Mouse (Mus musculus): ENCODE results near the gene Atp10a. TPM values are rescaled to one million over a fixed set of nuclear protein-coding genes. Genes with fewer than 3 reads are reported as not detected.

The Atp10a gene
- polyA plus RNA-seq, 1 experiment from 2014 or later: 3.3 TPM

- H3K4me3 ChIP-seq: no peak overlapping the region
- H3K36me3 ChIP-seq: no peaks in the 10 kb centered on the region
- H3K4me1 ChIP-seq: no peaks in the 10 kb centered on the region
- no peaks in the 10 kb centered on the region for H3K27me3 ChIP-seq
- 70% methylated on average over 1 of the region's 1 CpGs for WGBS
- no peak overlapping the region for H3K27ac ChIP-seq
- H3K9me3 ChIP-seq: no peaks in the 10 kb centered on the region
- H3K9ac ChIP-seq: no peak overlapping the region
- ATAC-seq (ENCODE audit: insufficient number of reproducible peaks, insufficient read depth, low FRiP score, low TSS enrichment): no peak
- H3K4me2 ChIP-seq (replicated peaks): no peak overlapping the region
These were observed 86.7 kb downstream of the Atp10a start for GRCm38 (mm10) chr7:58742648-58743047.

- H3K4me1 ChIP-seq: no peaks in the 10 kb centered on the region
- H3K36me3 ChIP-seq: no peaks in the 10 kb centered on the region
- H3K9me3 ChIP-seq: no peaks in the 10 kb centered on the region
- H3K4me3 ChIP-seq: no peak overlapping the region
- no peak for ATAC-seq (ENCODE audit: insufficient number of reproducible peaks, insufficient read depth, low FRiP score, low TSS enrichment)
- H3K27me3 ChIP-seq: no peaks in the 10 kb centered on the region
- H3K9ac ChIP-seq: no peak overlapping the region
- H3K4me2 ChIP-seq (replicated peaks): no peak overlapping the region
- 77% methylated on average over 4 of the region's 4 CpGs for WGBS
- no peak overlapping the region for H3K27ac ChIP-seq
These were observed 87.7 kb downstream of the Atp10a start for GRCm38 (mm10) chr7:58743362-58744320.

GRCm38 (mm10) chr7:58746817-58747216 lies 90.9 kb downstream of the Atp10a start:
- Histone ChIP-seq H3K4me1 (no peaks in the 10 kb centered on the region), H3K27me3 (no peaks in the 10 kb centered on the region), H3K9me3 (no peaks in the 10 kb centered on the region), H3K27ac (no peak overlapping the region), H3K4me3 (no peak overlapping the region), H3K36me3 (no peaks in the 10 kb centered on the region), H3K9ac (no peak overlapping the region), H3K4me2 (replicated peaks) (no peak overlapping the region)
- WGBS: 65% methylated on average over 5 of the region's 5 CpGs
- ATAC-seq (ENCODE audit: insufficient number of reproducible peaks, insufficient read depth, low FRiP score, low TSS enrichment): no peak

GRCm38 (mm10) chr7:58749904-58750612 lies 94.1 kb downstream of the Atp10a start:
- Histone ChIP-seq H3K4me1 (no peaks in the 10 kb centered on the region), H3K4me3 (no peak overlapping the region), H3K9me3 (no peaks in the 10 kb centered on the region), H3K4me2 (replicated peaks) (no peak overlapping the region), H3K36me3 (no peaks in the 10 kb centered on the region), H3K27me3 (no peaks in the 10 kb centered on the region), H3K9ac (no peak overlapping the region), H3K27ac (no peak overlapping the region)
- WGBS: 87% methylated on average over 6 of the region's 6 CpGs
- ATAC-seq (ENCODE audit: insufficient number of reproducible peaks, insufficient read depth, low FRiP score, low TSS enrichment): no peak

- Histone ChIP-seq H3K36me3 (no peaks in the 10 kb centered on the region), H3K4me2 (replicated peaks) (no peak overlapping the region), H3K4me3 (no peak overlapping the region), H3K9me3 (no peaks in the 10 kb centered on the region), H3K27me3 (no peaks in the 10 kb centered on the region), H3K4me1 (no peaks in the 10 kb centered on the region), H3K9ac (no peak overlapping the region), H3K27ac (no peak overlapping the region)
- WGBS: 58% methylated on average over 5 of the region's 5 CpGs
- peak; percentile 47; the same call in 1 of the 2 replicates for ATAC-seq (ENCODE audit: insufficient number of reproducible peaks, insufficient read depth, low FRiP score, low TSS enrichment)
These were observed 96.1 kb downstream of the Atp10a start for GRCm38 (mm10) chr7:58752041-58752440.

GRCm38 (mm10) chr7:58754076-58754475 lies 98.1 kb downstream of the Atp10a start:
- H3K27me3 ChIP-seq: no peaks in the 10 kb centered on the region
- no peaks in the 10 kb centered on the region for H3K4me1 ChIP-seq
- 83% methylated on average over 1 of the region's 1 CpGs for whole genome bisulfite sequencing
- no peak overlapping the region for H3K9ac ChIP-seq
- ATAC-seq (ENCODE audit: insufficient number of reproducible peaks, insufficient read depth, low FRiP score, low TSS enrichment): no peak
- no peak overlapping the region for H3K27ac ChIP-seq
- no peak overlapping the region for H3K4me2 ChIP-seq (replicated peaks)
- H3K9me3 ChIP-seq: no peaks in the 10 kb centered on the region
- no peak overlapping the region for H3K4me3 ChIP-seq
- no peaks in the 10 kb centered on the region for H3K36me3 ChIP-seq

GRCm38 (mm10) chr7:58754536-58754935 lies 98.6 kb downstream of the Atp10a start:
- no peak overlapping the region for H3K4me3 ChIP-seq
- H3K9ac ChIP-seq: no peak overlapping the region
- no peak for ATAC-seq (ENCODE audit: insufficient number of reproducible peaks, insufficient read depth, low FRiP score, low TSS enrichment)
- 80% methylated on average over 4 of the region's 4 CpGs for WGBS
- H3K27me3 ChIP-seq: no peaks in the 10 kb centered on the region
- H3K4me1 ChIP-seq: no peaks in the 10 kb centered on the region
- no peaks in the 10 kb centered on the region for H3K9me3 ChIP-seq
- no peak overlapping the region for H3K4me2 ChIP-seq (replicated peaks)
- no peak overlapping the region for H3K27ac ChIP-seq
- no peaks in the 10 kb centered on the region for H3K36me3 ChIP-seq

GRCm38 (mm10) chr7:58755083-58755482 lies 99.1 kb downstream of the Atp10a start:
- H3K4me2 ChIP-seq (replicated peaks): no peak overlapping the region
- ATAC-seq (ENCODE audit: insufficient number of reproducible peaks, insufficient read depth, low FRiP score, low TSS enrichment): no peak
- H3K9me3 ChIP-seq: no peaks in the 10 kb centered on the region
- no peak overlapping the region for H3K9ac ChIP-seq
- H3K36me3 ChIP-seq: no peaks in the 10 kb centered on the region
- H3K4me3 ChIP-seq: no peak overlapping the region
- no peaks in the 10 kb centered on the region for H3K4me1 ChIP-seq
- H3K27ac ChIP-seq: no peak overlapping the region
- no peaks in the 10 kb centered on the region for H3K27me3 ChIP-seq

GRCm38 (mm10) chr7:58755846-58756245 lies 99.9 kb downstream of the Atp10a start:
- H3K4me2 ChIP-seq (replicated peaks): no peak overlapping the region
- no peak for ATAC-seq (ENCODE audit: insufficient number of reproducible peaks, insufficient read depth, low FRiP score, low TSS enrichment)
- no peaks in the 10 kb centered on the region for H3K36me3 ChIP-seq
- no peak overlapping the region for H3K27ac ChIP-seq
- H3K9me3 ChIP-seq: no peaks in the 10 kb centered on the region
- WGBS: 93% methylated on average over 1 of the region's 1 CpGs
- H3K9ac ChIP-seq: no peak overlapping the region
- no peaks in the 10 kb centered on the region for H3K27me3 ChIP-seq
- H3K4me3 ChIP-seq: no peak overlapping the region
- no peaks in the 10 kb centered on the region for H3K4me1 ChIP-seq

GRCm38 (mm10) chr7:58757331-58757730 lies 101.4 kb downstream of the Atp10a start:
- Histone ChIP-seq H3K27me3 (no peaks in the 10 kb centered on the region), H3K4me1 (no peaks in the 10 kb centered on the region), H3K4me2 (replicated peaks) (no peak overlapping the region), H3K9ac (no peak overlapping the region), H3K9me3 (no peaks in the 10 kb centered on the region), H3K4me3 (no peak overlapping the region), H3K27ac (no peak overlapping the region), H3K36me3 (no peaks in the 10 kb centered on the region)
- ATAC-seq (ENCODE audit: insufficient number of reproducible peaks, insufficient read depth, low FRiP score, low TSS enrichment): no peak
- 88% methylated on average over 2 of the region's 2 CpGs for whole genome bisulfite sequencing

GRCm38 (mm10) chr7:58758396-58758795 lies 102.4 kb downstream of the Atp10a start:
- H3K9me3 ChIP-seq: no peaks in the 10 kb centered on the region
- no peak for ATAC-seq (ENCODE audit: insufficient number of reproducible peaks, insufficient read depth, low FRiP score, low TSS enrichment)
- no peak overlapping the region for H3K27ac ChIP-seq
- no peaks in the 10 kb centered on the region for H3K27me3 ChIP-seq
- H3K4me2 ChIP-seq (replicated peaks): no peak overlapping the region
- H3K36me3 ChIP-seq: no peaks in the 10 kb centered on the region
- H3K9ac ChIP-seq: no peak overlapping the region
- H3K4me3 ChIP-seq: no peak overlapping the region
- no peaks in the 10 kb centered on the region for H3K4me1 ChIP-seq
- 76% methylated on average over 3 of the region's 3 CpGs for WGBS

- no peak overlapping the region for H3K4me3 ChIP-seq
- H3K4me1 ChIP-seq: no peaks in the 10 kb centered on the region
- ATAC-seq (ENCODE audit: insufficient number of reproducible peaks, insufficient read depth, low FRiP score, low TSS enrichment): no peak
- H3K9me3 ChIP-seq: no peaks in the 10 kb centered on the region
- no peak overlapping the region for H3K27ac ChIP-seq
- 89% methylated on average over 4 of the region's 4 CpGs for WGBS
- H3K9ac ChIP-seq: no peak overlapping the region
- H3K27me3 ChIP-seq: no peaks in the 10 kb centered on the region
- H3K4me2 ChIP-seq (replicated peaks): no peak overlapping the region
- H3K36me3 ChIP-seq: no peaks in the 10 kb centered on the region
These were observed 103.3 kb downstream of the Atp10a start for GRCm38 (mm10) chr7:58759265-58759664.
